Mouse (Mus musculus) E14TG2a.4 (cell line): ENCODE data around the gene Sh3pxd2b.

ENCODE experiments used
- H3K27me3 ChIP-seq: 2 replicates; pipeline ENCODE4 v1.6.1; 2014; ENCODE audit warnings: low read length, control low read depth; ENCODE audit not compliant: insufficient read depth
- H3K36me3 ChIP-seq: 2 replicates; pipeline ENCODE4 v1.6.1; 2014; ENCODE audit warnings: low read length, control low read depth; ENCODE audit not compliant: insufficient read depth
- H3K4me1 ChIP-seq: replicated peaks from 2 replicates; pipeline ENCODE4 v1.6.1; 2014; ENCODE audit warnings: low read depth, low read length, control low read depth
- H3K4me3 ChIP-seq: replicated peaks from 2 replicates; pipeline ENCODE4 v1.5.1; 2014; ENCODE audit warnings: mild to moderate bottlenecking, low read length
- H3K9me3 ChIP-seq: 2 replicates; pipeline ENCODE4 v1.6.1; 2014; ENCODE audit warnings: low read length, control low read depth
- CTCF ChIP-seq: conservative IDR thresholded peaks from 2 replicates; pipeline ENCODE4 v1.5.1; 2014; ENCODE audit warnings: low read length
- NANOG ChIP-seq: IDR thresholded peaks from 2 replicates; pipeline ENCODE4 v1.6.1; 2014; ENCODE audit warnings: borderline replicate concordance, low read length, mixed read lengths
- POU5F1 ChIP-seq: IDR thresholded peaks from 2 replicates; pipeline ENCODE4 v1.6.1; 2014; ENCODE audit warnings: low read length, borderline replicate concordance

Sh3pxd2b gene

DNA sequence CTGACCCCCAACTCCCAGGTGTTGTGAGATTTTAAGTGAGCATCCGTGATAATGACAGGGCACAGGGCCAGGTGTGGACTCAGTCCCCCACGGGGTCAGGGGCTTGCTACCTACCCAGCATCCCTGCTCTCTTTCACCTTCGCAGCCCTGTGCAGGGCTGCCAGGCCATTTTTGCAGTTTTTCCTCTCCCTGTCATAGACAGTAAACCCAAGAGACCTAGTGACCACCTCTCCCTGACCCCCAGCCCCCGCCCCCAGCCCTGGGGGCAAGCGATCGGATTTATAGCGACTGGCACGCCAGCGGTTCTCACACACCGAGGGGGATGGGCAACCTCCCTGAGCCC lies 385 bp upstream of the Sh3pxd2b start:
- H3K27me3 ChIP-seq, result peaks cover 44% of the 10 kb centered on the region
- H3K4me1 ChIP-seq, result peaks cover 49% of the 10 kb centered on the region
- TF ChIP-seq NANOG, result no peak
- H3K4me3 ChIP-seq, result peak overlapping the region; percentile 84
- no peaks in the 10 kb centered on the region for H3K9me3 ChIP-seq
- no peaks in the 10 kb centered on the region for H3K36me3 ChIP-seq

DNA sequence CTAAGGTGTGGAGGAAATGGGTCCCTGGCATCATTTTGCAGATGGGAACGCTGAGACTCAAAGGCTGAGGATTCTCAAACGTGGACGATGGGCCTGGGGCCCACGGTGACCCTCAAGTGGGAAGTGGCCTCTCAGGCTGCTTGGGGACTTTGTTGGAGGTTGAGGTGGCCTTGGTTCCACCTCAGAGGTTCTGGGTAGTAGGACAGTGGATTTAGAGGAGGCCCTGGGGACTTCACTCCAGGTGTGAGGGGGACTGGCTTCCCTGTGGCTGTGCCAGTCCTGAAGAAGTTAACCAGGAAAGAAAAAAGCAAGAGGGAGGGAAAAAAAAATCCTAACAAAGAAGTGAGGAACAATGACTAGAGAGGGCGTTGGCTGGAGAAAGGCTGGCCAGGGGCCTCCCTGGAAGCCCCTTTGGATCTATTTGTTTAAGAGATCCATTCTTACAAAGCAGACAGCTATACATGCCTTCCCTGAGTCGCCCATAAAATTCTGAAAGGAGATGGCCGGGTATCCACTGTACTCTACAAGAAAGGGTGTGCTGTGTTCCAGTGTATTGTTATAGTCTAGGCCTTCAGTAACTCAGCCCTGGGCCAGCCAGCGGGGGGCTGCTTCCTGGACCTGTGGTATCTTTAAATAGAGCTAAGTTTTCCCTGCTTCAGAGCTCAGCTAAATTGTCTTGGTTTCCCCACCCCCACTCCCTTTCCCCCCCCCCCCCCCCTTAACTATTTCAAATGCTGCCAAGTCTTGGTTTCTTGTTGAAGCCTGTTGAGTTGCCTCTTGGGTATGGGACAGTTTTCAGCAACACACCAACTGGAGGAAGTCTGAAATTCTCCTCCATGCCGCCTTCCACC lies 1.0 kb downstream of the Sh3pxd2b start:
- TF ChIP-seq NANOG (no peak), CTCF (no peak), POU5F1 (no peak)
- H3K4me1 ChIP-seq, result peaks cover 46% of the 10 kb centered on the region
- H3K27me3 ChIP-seq, result peaks cover 42% of the 10 kb centered on the region

DNA sequence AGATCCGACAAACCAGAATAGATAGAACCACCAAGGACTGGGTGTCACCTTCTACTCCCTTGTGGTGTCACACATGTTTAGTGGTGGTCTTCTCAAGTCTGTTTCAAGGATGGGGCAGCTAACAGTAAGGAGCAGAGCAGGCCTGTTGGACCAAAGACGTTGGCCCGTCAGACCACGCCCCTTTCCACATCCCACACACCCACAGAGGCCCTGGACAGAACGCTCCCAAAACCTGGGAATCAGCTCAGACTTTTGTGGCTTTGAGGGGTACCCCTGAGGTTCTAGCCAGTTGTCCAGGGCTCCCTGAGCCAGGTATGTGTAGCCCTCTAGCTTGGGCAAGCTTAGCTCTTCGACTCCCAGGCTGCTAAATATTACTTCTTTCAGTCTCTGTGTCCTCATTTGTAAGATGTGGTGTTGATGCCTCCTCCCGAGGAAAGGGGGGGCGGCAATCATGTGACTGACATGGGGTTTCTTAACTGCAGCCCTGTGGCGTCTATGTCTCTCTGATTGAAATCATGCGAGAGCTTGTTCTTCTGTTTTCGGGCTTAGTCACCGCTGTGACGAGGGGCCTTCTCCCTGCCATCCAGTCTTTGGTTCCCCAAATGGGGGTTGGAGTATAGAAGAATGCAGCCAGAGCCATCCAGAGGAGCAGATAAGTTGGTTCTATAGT lies 1.8 kb downstream of the Sh3pxd2b start:
- no peaks in the 10 kb centered on the region for H3K9me3 ChIP-seq
- H3K4me3 ChIP-seq, result no peak overlapping the region
- peaks cover 42% of the 10 kb centered on the region for H3K27me3 ChIP-seq
- no peaks in the 10 kb centered on the region for H3K36me3 ChIP-seq
- peaks cover 44% of the 10 kb centered on the region for H3K4me1 ChIP-seq
- TF ChIP-seq NANOG (no peak), CTCF (no peak), POU5F1 (no peak)

More for the DNA sequence above, 1.0 kb downstream of the Sh3pxd2b start:
- H3K4me3 ChIP-seq, result peak overlapping the region; percentile 84
- no peaks in the 10 kb centered on the region for H3K9me3 ChIP-seq
- H3K36me3 ChIP-seq, result no peaks in the 10 kb centered on the region

DNA sequence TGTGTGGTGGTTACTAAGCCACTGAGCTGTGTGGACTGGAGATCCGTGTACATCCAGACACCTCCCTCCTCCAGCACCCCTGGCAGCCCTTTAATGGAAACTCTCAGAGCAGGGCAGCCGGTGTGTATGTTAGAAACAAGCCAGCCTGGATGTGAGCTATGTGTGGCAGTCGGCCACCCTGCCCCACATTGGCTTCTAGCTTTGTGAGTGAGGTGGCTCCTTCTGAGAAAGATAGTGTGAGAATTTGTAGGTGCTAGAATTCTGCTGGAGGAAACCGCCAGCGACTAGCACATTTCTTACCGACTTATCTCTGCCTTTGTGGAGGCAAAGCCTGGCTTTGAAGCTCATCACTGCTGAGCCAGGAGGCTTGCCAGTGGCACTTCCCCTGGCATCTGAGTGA lies 5.3 kb downstream of the Sh3pxd2b start:
- Histone ChIP-seq H3K4me3 (no peak overlapping the region), H3K27me3 (peaks cover 27% of the 10 kb centered on the region), H3K36me3 (no peaks in the 10 kb centered on the region), H3K9me3 (no peaks in the 10 kb centered on the region), H3K4me1 (peaks cover 34% of the 10 kb centered on the region)
- TF ChIP-seq CTCF, result no peak
- no peak for TF ChIP-seq NANOG
- no peak for TF ChIP-seq POU5F1

DNA sequence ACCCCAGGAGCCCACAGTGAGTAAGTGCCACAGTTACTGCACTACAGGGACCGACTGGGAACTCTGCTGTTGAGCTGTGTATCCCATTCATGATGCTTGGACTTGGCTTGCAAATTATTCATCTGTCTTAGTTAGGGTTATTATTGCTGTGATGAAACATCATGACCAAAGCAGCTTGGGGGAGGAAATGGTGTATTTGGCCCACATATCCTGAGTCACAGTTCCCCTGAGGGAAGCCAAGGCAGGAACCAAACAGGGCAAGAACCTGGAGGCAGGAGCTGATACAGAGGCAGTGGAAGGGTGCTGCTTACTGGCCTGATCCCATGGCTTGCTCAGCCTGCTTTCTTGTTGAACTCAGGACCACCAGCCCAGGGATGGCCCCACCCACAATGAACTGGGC lies 7.8 kb downstream of the Sh3pxd2b start:
- peaks cover 15% of the 10 kb centered on the region for H3K27me3 ChIP-seq
- TF ChIP-seq NANOG (no peak), POU5F1 (no peak), CTCF (no peak)
- H3K9me3 ChIP-seq, result no peaks in the 10 kb centered on the region
- no peak overlapping the region for H3K4me3 ChIP-seq
- peaks cover 11% of the 10 kb centered on the region for H3K4me1 ChIP-seq
- no peaks in the 10 kb centered on the region for H3K36me3 ChIP-seq

DNA sequence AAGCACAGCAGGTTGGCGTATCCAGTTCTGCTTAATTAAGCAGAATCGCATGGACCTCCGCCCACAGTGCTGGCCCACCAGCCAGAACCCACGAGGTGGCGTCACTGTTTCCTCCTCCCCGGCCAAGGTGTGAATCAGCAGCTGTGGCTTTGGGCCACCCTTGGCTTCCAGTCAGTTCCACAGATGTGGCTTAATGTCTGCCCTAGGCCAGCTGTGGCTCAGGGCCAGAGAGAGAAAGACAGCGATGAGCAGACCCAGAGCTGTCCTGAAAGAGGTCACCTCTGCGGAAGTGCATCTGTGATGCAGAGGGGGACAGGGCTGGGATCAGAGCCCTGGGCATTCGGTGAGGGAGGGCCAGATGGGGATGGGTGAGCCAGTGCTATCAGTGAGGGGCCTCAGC lies 10.1 kb downstream of the Sh3pxd2b start:
- H3K36me3 ChIP-seq, result no peaks in the 10 kb centered on the region
- TF ChIP-seq NANOG (no peak), POU5F1 (no peak), CTCF (no peak)
- peaks cover 4% of the 10 kb centered on the region; the same call in 1 of the 2 replicates for H3K4me1 ChIP-seq
- no peak overlapping the region for H3K4me3 ChIP-seq
- peaks cover 15% of the 10 kb centered on the region for H3K27me3 ChIP-seq
- H3K9me3 ChIP-seq, result no peaks in the 10 kb centered on the region

DNA sequence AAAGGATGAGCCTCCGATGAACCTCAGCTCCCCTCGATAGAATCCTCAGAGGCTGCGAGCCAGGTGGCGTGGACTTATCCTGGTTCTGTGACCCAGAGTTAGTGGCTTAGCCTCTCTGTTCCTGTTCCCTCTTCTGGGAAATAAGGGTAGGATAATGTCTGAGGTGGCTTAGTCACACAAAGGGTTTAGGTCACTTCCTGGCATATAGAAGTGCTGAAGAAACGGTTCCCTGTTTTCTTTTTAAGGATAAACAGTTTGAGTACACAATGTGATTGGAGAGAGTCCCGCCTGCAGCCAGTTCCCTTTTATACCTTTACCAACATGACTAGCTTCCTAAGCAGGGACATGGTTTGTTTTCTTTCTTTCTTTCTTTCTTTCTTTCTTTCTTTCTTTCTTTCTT lies 10.8 kb downstream of the Sh3pxd2b start:
- Histone ChIP-seq H3K36me3 (no peaks in the 10 kb centered on the region), H3K9me3 (no peaks in the 10 kb centered on the region), H3K4me1 (peaks cover 4% of the 10 kb centered on the region; the same call in 1 of the 2 replicates), H3K4me3 (no peak overlapping the region), H3K27me3 (peaks cover 15% of the 10 kb centered on the region)
- TF ChIP-seq CTCF (no peak), POU5F1 (no peak), NANOG (no peak)

DNA sequence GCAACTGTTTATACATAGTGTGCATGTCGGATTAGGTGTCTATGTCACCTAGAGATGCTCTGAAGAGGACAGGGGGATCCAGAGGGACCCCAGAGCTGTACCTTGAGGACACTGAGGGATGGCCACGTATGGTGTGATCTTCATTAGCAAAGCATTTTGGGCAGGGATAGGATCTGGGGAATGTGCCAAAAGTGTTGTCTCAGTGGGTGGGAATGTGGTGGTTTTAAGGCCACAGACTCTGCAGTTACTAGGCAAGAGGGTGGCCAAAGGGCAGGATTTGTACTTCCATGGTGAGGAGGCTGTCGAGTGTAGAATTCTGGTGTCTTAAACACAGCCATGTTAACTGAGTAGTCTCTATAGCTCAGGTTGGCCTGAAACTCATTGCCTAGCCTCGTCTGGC lies 11.9 kb downstream of the Sh3pxd2b start:
- Histone ChIP-seq H3K36me3 (no peaks in the 10 kb centered on the region), H3K27me3 (peaks cover 15% of the 10 kb centered on the region), H3K4me3 (no peak overlapping the region), H3K4me1 (peaks cover 4% of the 10 kb centered on the region; the same call in 1 of the 2 replicates), H3K9me3 (no peaks in the 10 kb centered on the region)
- TF ChIP-seq CTCF (no peak), NANOG (no peak), POU5F1 (no peak)

DNA sequence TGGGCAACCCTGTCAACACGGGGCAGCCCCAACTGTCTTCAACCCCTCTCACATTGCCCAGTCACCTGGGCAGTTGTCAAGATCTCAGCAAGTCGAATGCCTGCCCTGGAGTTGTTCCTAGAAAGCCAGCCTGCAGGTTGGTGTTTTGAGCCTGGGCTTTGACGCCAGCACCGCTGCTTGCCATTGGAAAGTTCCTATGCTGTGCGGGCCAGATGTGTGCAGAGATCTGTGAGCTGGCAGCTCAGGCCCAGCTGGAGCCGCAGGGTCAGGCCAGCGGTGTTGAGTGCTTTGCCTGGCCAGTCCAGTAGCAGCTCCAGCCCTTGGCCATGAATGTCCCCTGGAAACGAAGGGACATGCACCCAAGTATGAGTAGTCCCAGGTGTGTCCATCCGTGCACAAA lies 14.2 kb downstream of the Sh3pxd2b start:
- H3K36me3 ChIP-seq, result no peaks in the 10 kb centered on the region
- no peaks in the 10 kb centered on the region for H3K9me3 ChIP-seq
- TF ChIP-seq POU5F1 (no peak), CTCF (no peak), NANOG (no peak)

More for the DNA sequence above, 14.2 kb downstream of the Sh3pxd2b start:
- H3K27me3 ChIP-seq, result peaks cover 3% of the 10 kb centered on the region; the same call in 1 of the 2 replicates
- H3K4me3 ChIP-seq, result no peak overlapping the region
- H3K4me1 ChIP-seq, result peaks cover 4% of the 10 kb centered on the region; the same call in 1 of the 2 replicates
